Mouse (Mus musculus) hindbrain, embryonic 10.5 days (tissue): ENCODE results near the gene Tceal5. TPM values are rescaled to one million over a fixed set of nuclear protein-coding genes. Genes with fewer than 3 reads are reported as not detected.

Source experiments
- polyA plus RNA-seq: library from polyadenylated mRNA; unstranded; fragments of >200 nt; fragmentation: Nextera tagmentation; extraction: Ambion mirVana; gene quantifications from 2 replicates; pipeline ENCODE4 v1.2.1, GENCODE M21; 2016

Gene Tceal5
- polyA plus RNA-seq, 1 experiment from 2014 or later = 4.4 TPM

Other genes with a start within 250 kb of the Tceal5 start
- 89.6 and 92.7 TPM in 2 replicates for gene Arxes2, start 210.1 kb downstream of the Tceal5 start, polyA plus RNA-seq
- 33.7 and 33.8 TPM in 2 replicates for gene Arxes1, start 170.5 kb downstream of the Tceal5 start, polyA plus RNA-seq
- gene Bex2, start 135.6 kb downstream of the Tceal5 start, polyA plus RNA-seq = 275 and 315 TPM in 2 replicates
- not detected in 2 replicates for gene Nxf3, start 118.6 kb downstream of the Tceal5 start, polyA plus RNA-seq
- gene Bex4, start 64.9 kb downstream of the Tceal5 start, polyA plus RNA-seq = 86.0 and 97.4 TPM in 2 replicates
- 167 and 188 TPM in 2 replicates for gene Tceal8, start 31.5 kb downstream of the Tceal5 start, polyA plus RNA-seq
- gene Tceal7, start 10.9 kb upstream of the Tceal5 start, polyA plus RNA-seq = 0.37 and 1.00 TPM in 2 replicates
- gene Bex1, start 11.6 kb upstream of the Tceal5 start, polyA plus RNA-seq = 127 and 147 TPM in 2 replicates
- gene Tceal9, start 41.2 kb upstream of the Tceal5 start, polyA plus RNA-seq = 356 and 368 TPM in 2 replicates
- 678 and 708 TPM in 2 replicates for gene Bex3, start 66.4 kb upstream of the Tceal5 start, polyA plus RNA-seq